Mouse (Mus musculus) lung, adult 2 months (tissue): ENCODE data around the gene Zfp963.

ENCODE experiments used
- CTCF ChIP-seq: fragments of 200-500 bp; IDR thresholded peaks from 2 replicates; pipeline ENCODE4 v1.5.1; 2011; ENCODE audit warnings: mild to moderate bottlenecking, low read length, control low read depth; ENCODE audit not compliant: insufficient read depth
- POLR2A ChIP-seq: fragments of 200-500 bp; IDR thresholded peaks from 2 replicates; pipeline ENCODE4 v1.6.1; 2011; ENCODE audit warnings: low read depth, mild to moderate bottlenecking, control low read depth, low read length, borderline replicate concordance; ENCODE audit errors: extremely low read depth

DNA sequence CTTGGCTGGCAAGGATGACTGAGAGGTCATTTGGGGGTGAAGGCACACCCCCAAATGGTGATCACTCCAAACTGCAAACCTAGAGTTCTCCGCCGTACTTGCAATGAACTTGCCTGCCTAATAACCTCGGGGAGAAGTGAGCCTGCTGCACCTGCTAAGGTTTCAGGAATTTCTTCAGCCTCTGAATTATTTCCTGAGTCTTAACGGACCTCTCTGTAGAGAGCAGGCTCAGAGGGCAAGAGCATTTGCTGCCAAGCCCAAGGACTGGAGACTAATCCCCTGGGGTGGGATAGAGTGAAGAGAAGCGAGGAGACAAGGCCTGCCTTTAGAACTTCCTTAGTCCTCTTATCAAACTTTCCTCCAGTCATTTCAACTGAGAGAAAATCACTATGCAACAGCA lies 40.0 kb upstream of the Zfp963 start:
- TF ChIP-seq CTCF: no peak
- TF ChIP-seq POLR2A: no peak
